Mouse (Mus musculus): ENCODE data around the gene Foxp1.

- TF ChIP-seq CTCF (IDR thresholded peaks at IDR 0.05; ENCODE audit: low read depth, low read length) (no peak), GATA1 (IDR thresholded peaks at IDR 0.05; ENCODE audit: borderline replicate concordance, low read length) (no peak)
These were observed 534.9 kb downstream of the Foxp1 start for GRCm38 (mm10) chr6:98987533-98988169.

Data from G1E (cell line).